8 mouse cellular contexts compared by ENCODE assay signal in genomic region chr17:83213228-83213915, GRCm38 (mm10). TPM values are rescaled to one million over a fixed set of nuclear protein-coding genes. Genes with fewer than 3 reads are reported as not detected.
DNase-seq lines count a peak whose midpoint lies in the region; ATAC-seq and TF ChIP-seq lines count a peak whose summit lies in the region.

No protein-coding gene starts in this region.

- ATAC-seq in kidney, embryonic 16.5 days (ENCODE audit: low FRiP score, low TSS enrichment) = no peak
- no peak for ATAC-seq in embryonic facial prominence, embryonic 14.5 days (ENCODE audit: low read depth)
- no peak for ATAC-seq in intestine, embryonic 14.5 days (replicated peaks; ENCODE audit: low FRiP score, low TSS enrichment, low read depth)
- ATAC-seq in midbrain, postnatal 0 days (ENCODE audit: low FRiP score) = no peak
- no peak for ATAC-seq in activated CD4-positive, CD25-positive, alpha-beta regulatory T cell, adult 4 months
- ATAC-seq in monocyte, adult 5-6 weeks (replicated peaks; ENCODE audit: insufficient number of reproducible peaks, low FRiP score, low TSS enrichment, poor library complexity, severe bottlenecking) = no peak

- no peak for DNase-seq in kidney, adult 18-20 months
- DNase-seq in embryonic facial prominence, embryonic 14.5 days (ENCODE audit: low spot score) = no peak
- no peak for DNase-seq in intestine, embryonic 14.5 days (ENCODE audit: low spot score)
- no peak for DNase-seq in midbrain, postnatal 0 days (ENCODE audit: low spot score)
- no peak for DNase-seq in right cerebral cortex, postnatal 10 days (ENCODE audit: low spot score in 2 of 2)

- peak overlapping the region; percentile 99 for H3K9ac ChIP-seq in kidney, embryonic 16.5 days (replicated peaks; ENCODE audit: low read length)
- no peak overlapping the region for H3K9ac ChIP-seq in embryonic facial prominence, embryonic 14.5 days (ENCODE audit: low read depth, low read length)
- no peak overlapping the region for H3K9ac ChIP-seq in intestine, embryonic 14.5 days (ENCODE audit: low read length)
- H3K9ac ChIP-seq in midbrain, postnatal 0 days (replicated peaks; ENCODE audit: low read length, poor library complexity, severe bottlenecking) = no peak overlapping the region

- H3K4me1 ChIP-seq in kidney, embryonic 16.5 days (ENCODE audit: insufficient read depth, low read length) = peaks cover 30% of the 10 kb centered on the region
- peaks cover 11% of the 10 kb centered on the region for H3K4me1 ChIP-seq in embryonic facial prominence, embryonic 14.5 days (ENCODE audit: control insufficient read depth, insufficient read depth, low read length)
- peaks cover 32% of the 10 kb centered on the region for H3K4me1 ChIP-seq in intestine, embryonic 14.5 days (replicated peaks; ENCODE audit: control insufficient read depth, insufficient read depth, low read length)
- H3K4me1 ChIP-seq in midbrain, postnatal 0 days (ENCODE audit: insufficient read depth, low read length) = peaks cover 12% of the 10 kb centered on the region; the same call in 1 of the 2 replicates

- peak overlapping the region; percentile 74 for H3K4me2 ChIP-seq in kidney, embryonic 16.5 days (replicated peaks; ENCODE audit: low read depth, low read length)
- peak overlapping the region; percentile 85 for H3K4me2 ChIP-seq in embryonic facial prominence, embryonic 14.5 days (ENCODE audit: low read depth, low read length)
- H3K4me2 ChIP-seq in intestine, embryonic 14.5 days (ENCODE audit: low read length) = peak overlapping the region; percentile 89
- no peak overlapping the region; the same call in 1 of the 2 replicates for H3K4me2 ChIP-seq in midbrain, postnatal 0 days (ENCODE audit: low read depth, low read length, poor library complexity, severe bottlenecking)

- H3K27me3 ChIP-seq in kidney, embryonic 16.5 days (ENCODE audit: insufficient read depth, low read length) = no peaks in the 10 kb centered on the region
- H3K27me3 ChIP-seq in embryonic facial prominence, embryonic 14.5 days (replicated peaks; ENCODE audit: control insufficient read depth, insufficient read depth, low read length) = no peaks in the 10 kb centered on the region
- H3K27me3 ChIP-seq in intestine, embryonic 14.5 days (replicated peaks; ENCODE audit: control insufficient read depth, insufficient read depth, low read length) = 0 out of 2 replicates have a peak, but pooled peaks cover 2% of the 10 kb centered on the region
- H3K27me3 ChIP-seq in midbrain, postnatal 0 days (ENCODE audit: insufficient read depth, low read length) = peaks cover 22% of the 10 kb centered on the region

- H3K36me3 ChIP-seq in kidney, embryonic 16.5 days (ENCODE audit: insufficient read depth, low read length) = no peaks in the 10 kb centered on the region
- H3K36me3 ChIP-seq in embryonic facial prominence, embryonic 14.5 days (ENCODE audit: control insufficient read depth, insufficient read depth, low read length) = no peaks in the 10 kb centered on the region
- no peaks in the 10 kb centered on the region for H3K36me3 ChIP-seq in intestine, embryonic 14.5 days (ENCODE audit: control insufficient read depth, insufficient read depth, low read length)
- no peaks in the 10 kb centered on the region for H3K36me3 ChIP-seq in midbrain, postnatal 0 days (ENCODE audit: insufficient read depth, low read length)

- no peaks in the 10 kb centered on the region for H3K9me3 ChIP-seq in kidney, embryonic 16.5 days (ENCODE audit: low read length)
- no peaks in the 10 kb centered on the region for H3K9me3 ChIP-seq in embryonic facial prominence, embryonic 14.5 days (ENCODE audit: control insufficient read depth, low read length)
- H3K9me3 ChIP-seq in intestine, embryonic 14.5 days (ENCODE audit: control insufficient read depth, low read length) = no peaks in the 10 kb centered on the region
- H3K9me3 ChIP-seq in midbrain, postnatal 0 days (ENCODE audit: low read length) = no peaks in the 10 kb centered on the region

- 55% methylated on average over 9 of the region's 9 CpGs for WGBS in kidney, embryonic 16.5 days
- 43% methylated on average over 9 of the region's 9 CpGs for WGBS in embryonic facial prominence, embryonic 14.5 days
- WGBS in intestine, embryonic 14.5 days = 62% methylated on average over 9 of the region's 9 CpGs
- 47% methylated on average over 9 of the region's 9 CpGs for WGBS in midbrain, postnatal 0 days

- no peak for TF ChIP-seq CTCF in midbrain, postnatal 0 days (IDR thresholded peaks at IDR 0.05)

- peak overlapping the region; percentile 78 for H3K4me3 ChIP-seq in kidney, embryonic 16.5 days (ENCODE audit: low read length)
- H3K4me3 ChIP-seq in embryonic facial prominence, embryonic 14.5 days (ENCODE audit: low read depth, low read length) = no peak overlapping the region
- peak overlapping the region; percentile 89; the same call in 1 of the 2 replicates for H3K4me3 ChIP-seq in intestine, embryonic 14.5 days (ENCODE audit: low read depth, low read length)
- no peak overlapping the region for H3K4me3 ChIP-seq in midbrain, postnatal 0 days (ENCODE audit: low read depth, low read length)

- peak overlapping the region; percentile 85 for H3K27ac ChIP-seq in kidney, embryonic 16.5 days (ENCODE audit: low read length)
- peak overlapping the region; percentile 82; the same call in 1 of the 2 replicates for H3K27ac ChIP-seq in embryonic facial prominence, embryonic 14.5 days (replicated peaks; ENCODE audit: low read depth, low read length)
- peak overlapping the region; percentile 84; the same call in 1 of the 2 replicates for H3K27ac ChIP-seq in intestine, embryonic 14.5 days (ENCODE audit: low read depth)
- H3K27ac ChIP-seq in midbrain, postnatal 0 days (ENCODE audit: low read depth, low read length) = 0 out of 2 replicates have a peak overlapping the region, but pooled peaks have one; percentile 12

RNA-seq across cellular contexts. Expression of gene Pkdcc, which starts 1.7 kb away (rescaled TPM):
- polyA plus RNA-seq in kidney, embryonic 16.5 days (2015; fragmentation: Nextera tagmentation; extraction: Ambion mirVana) = 29.9 and 31.6 TPM in 2 replicates
- 26.2 and 29.9 TPM in 2 replicates for polyA plus RNA-seq in embryonic facial prominence, embryonic 14.5 days (2014; fragmentation: Nextera tagmentation; extraction: Ambion mirVana)
- 33.3 and 44.2 TPM in 2 replicates for polyA plus RNA-seq in intestine, embryonic 14.5 days (2014; fragmentation: Nextera tagmentation; extraction: Ambion mirVana)
- 27.8 and 33.7 TPM in 2 replicates for total RNA-seq in midbrain, postnatal 0 days (2014; rRNA removed)
- 2.1 and 2.2 TPM in 2 replicates for polyA plus RNA-seq in midbrain, postnatal 0 days (2015; fragmentation: Nextera tagmentation; extraction: Ambion mirVana)
- under 1 TPM in 1 of 2 experiments, not detected in 1; 0.22 TPM for polyA plus RNA-seq in activated CD4-positive, CD25-positive, alpha-beta regulatory T cell, adult 4 months (2017; shearing (Covaris generic))
- 5.2 to 17.0 TPM (median 6.6 TPM) in 3 replicates for total RNA-seq in monocyte, adult 5-6 weeks (2017)

Comparison
In these comparisons a context has a peak if more than half of its experiments do, and no peak if none do; other contexts are left out.
1. H3K27ac ChIP-seq: peak in every context shown above with its lines; median percentile 85 in kidney, embryonic 16.5 days; 84 in intestine, embryonic 14.5 days; 82 in embryonic facial prominence, embryonic 14.5 days; 12 in midbrain, postnatal 0 days.
2. H3K4me3 ChIP-seq: peak in kidney, embryonic 16.5 days (single experiment) and intestine, embryonic 14.5 days (single experiment); none in embryonic facial prominence, embryonic 14.5 days (single experiment) and midbrain, postnatal 0 days (single experiment).